Mouse (Mus musculus) lung, adult 2 months (tissue): Measurements from ENCODE around the gene Rars.

Experiments
- CTCF ChIP-seq: fragments of 200-500 bp; IDR thresholded peaks from 2 replicates; pipeline ENCODE4 v1.5.1; 2011; ENCODE audit warnings: mild to moderate bottlenecking, low read length, control low read depth; ENCODE audit not compliant: insufficient read depth
- POLR2A ChIP-seq: fragments of 200-500 bp; IDR thresholded peaks from 2 replicates; pipeline ENCODE4 v1.6.1; 2011; ENCODE audit warnings: low read depth, mild to moderate bottlenecking, control low read depth, low read length, borderline replicate concordance; ENCODE audit errors: extremely low read depth

- TF ChIP-seq CTCF, result no peak
- no peak for TF ChIP-seq POLR2A
Measured at GRCm38 (mm10) chr11:35866140-35866539, 31.8 kb upstream of the Rars start.
